Mouse (Mus musculus): Measurements from ENCODE around the gene Fbxo24. TPM values are rescaled to one million over a fixed set of nuclear protein-coding genes. Genes with fewer than 3 reads are reported as not detected.

Gene Fbxo24
- polyA plus RNA-seq, 1 experiment from 2014 or later = 0.12 TPM

DNA sequence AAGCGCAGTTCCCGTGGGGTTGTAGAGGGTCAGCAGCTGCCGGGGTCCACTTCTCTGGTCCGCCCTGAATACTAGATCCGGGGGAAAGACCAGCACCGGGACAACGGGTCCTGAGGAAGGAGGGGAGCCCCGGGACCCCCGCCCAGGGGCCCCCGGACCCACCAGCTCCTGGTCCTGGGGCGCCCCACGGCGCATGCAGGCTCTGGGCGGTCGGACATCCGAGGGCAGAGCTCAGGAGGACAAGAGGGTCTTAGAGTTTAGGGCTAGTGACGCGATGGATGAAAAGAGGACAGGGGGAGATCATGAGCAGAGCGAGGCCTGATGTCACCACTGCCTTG is 28.6 kb downstream of the Fbxo24 start:
- Histone ChIP-seq H3K4me1 (replicated peaks; ENCODE audit: control insufficient read depth, insufficient read depth, low read length) (peaks cover 12% of the 10 kb centered on the region), H3K27ac (peak overlapping the region; percentile 83; the same call in 1 of the 2 replicates), H3K4me2 (replicated peaks) (peak overlapping the region; percentile 83), H3K27me3 (ENCODE audit: control insufficient read depth, insufficient read depth, low read length) (no peaks in the 10 kb centered on the region), H3K4me3 (replicated peaks; ENCODE audit: low read length) (peak overlapping the region; percentile 61), H3K9ac (peak overlapping the region; percentile 82), H3K9me3 (ENCODE audit: control insufficient read depth, low read length) (no peaks in the 10 kb centered on the region), H3K36me3 (replicated peaks; ENCODE audit: control insufficient read depth, insufficient read depth) (peaks cover 12% of the 10 kb centered on the region; the same call in 1 of the 2 replicates)
- ATAC-seq (ENCODE audit: low FRiP score) = no peak; the same call in 1 of the 2 replicates
- 2% methylated on average over 19 of the region's 19 CpGs for WGBS
- DNase-seq (ENCODE audit: low spot score) = no peak

DNA sequence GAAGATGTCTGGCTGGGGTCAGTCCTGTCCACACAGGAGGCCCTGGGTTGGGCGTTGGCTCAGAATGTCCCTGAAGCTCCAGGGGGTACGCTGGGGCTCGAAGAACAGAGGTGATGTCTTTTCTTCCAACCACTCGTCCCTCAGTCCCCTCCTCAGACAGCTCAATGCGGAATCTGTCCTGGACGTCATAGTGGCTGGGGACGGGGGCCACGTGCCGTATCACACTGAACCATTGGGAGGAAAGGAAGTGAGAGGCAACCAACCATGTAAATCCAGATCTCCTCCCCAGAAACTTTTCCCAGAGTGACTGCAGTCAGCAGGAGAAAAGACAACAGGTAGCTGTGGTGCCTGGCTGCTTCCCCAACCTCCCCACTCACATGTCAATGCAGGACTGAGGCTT is 29.2 kb downstream of the Fbxo24 start:
- Histone ChIP-seq H3K9ac (peak overlapping the region; percentile 82), H3K27ac (no peak overlapping the region), H3K4me1 (replicated peaks; ENCODE audit: control insufficient read depth, insufficient read depth, low read length) (peaks cover 12% of the 10 kb centered on the region), H3K36me3 (replicated peaks; ENCODE audit: control insufficient read depth, insufficient read depth) (peaks cover 12% of the 10 kb centered on the region; the same call in 1 of the 2 replicates), H3K9me3 (ENCODE audit: control insufficient read depth, low read length) (no peaks in the 10 kb centered on the region), H3K4me2 (replicated peaks) (peak overlapping the region; percentile 83), H3K4me3 (replicated peaks; ENCODE audit: low read length) (peak overlapping the region; percentile 61), H3K27me3 (ENCODE audit: control insufficient read depth, insufficient read depth, low read length) (no peaks in the 10 kb centered on the region)
- 59% methylated on average over 9 of the region's 9 CpGs for WGBS
- no peak for DNase-seq (ENCODE audit: low spot score)
- ATAC-seq (ENCODE audit: low FRiP score) = no peak

DNA sequence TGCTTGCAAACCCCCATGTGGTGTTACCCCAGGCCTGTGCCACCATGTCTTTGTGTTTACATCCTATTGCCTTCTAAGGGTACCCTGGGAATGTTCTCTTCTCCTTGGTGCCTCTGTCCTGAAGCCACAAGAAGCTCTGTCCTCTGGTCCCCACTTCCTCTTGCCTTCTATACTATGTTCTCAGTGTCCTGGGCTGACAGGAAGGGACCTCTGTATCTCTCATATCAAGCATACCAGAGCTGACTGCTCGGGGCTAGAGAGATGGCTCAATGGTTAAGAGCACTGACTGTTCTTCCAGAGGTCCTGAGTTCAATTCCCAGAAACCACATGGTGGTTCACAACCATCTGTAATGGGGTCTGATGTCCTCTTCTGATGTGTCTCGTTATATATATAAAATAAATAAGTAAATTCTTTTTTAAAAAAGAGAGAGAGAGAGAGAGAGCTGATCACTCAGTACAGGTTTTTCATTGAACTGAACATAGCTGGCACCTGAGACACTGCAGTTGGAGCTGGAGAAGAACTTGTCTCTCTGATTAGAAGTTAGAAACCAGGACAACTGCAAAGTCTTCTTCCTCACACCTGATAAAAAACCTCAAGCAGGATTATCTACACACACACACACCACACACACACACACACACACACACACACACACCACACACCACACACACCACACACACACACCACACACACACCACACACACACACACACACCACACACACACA is 30.5 kb downstream of the Fbxo24 start:
- DNase-seq (ENCODE audit: low spot score) = no peak
- H3K4me2 ChIP-seq (replicated peaks) = no peak overlapping the region
- WGBS = 91% methylated on average over 2 of the region's 2 CpGs
- no peak for ATAC-seq (ENCODE audit: low FRiP score)
- no peak overlapping the region for H3K4me3 ChIP-seq (replicated peaks; ENCODE audit: low read length)
- H3K9ac ChIP-seq = no peak overlapping the region
- peaks cover 12% of the 10 kb centered on the region for H3K4me1 ChIP-seq (replicated peaks; ENCODE audit: control insufficient read depth, insufficient read depth, low read length)
- no peak overlapping the region for H3K27ac ChIP-seq
- H3K27me3 ChIP-seq (ENCODE audit: control insufficient read depth, insufficient read depth, low read length) = no peaks in the 10 kb centered on the region
- H3K9me3 ChIP-seq (ENCODE audit: control insufficient read depth, low read length) = no peaks in the 10 kb centered on the region
- peaks cover 12% of the 10 kb centered on the region; the same call in 1 of the 2 replicates for H3K36me3 ChIP-seq (replicated peaks; ENCODE audit: control insufficient read depth, insufficient read depth)

DNA sequence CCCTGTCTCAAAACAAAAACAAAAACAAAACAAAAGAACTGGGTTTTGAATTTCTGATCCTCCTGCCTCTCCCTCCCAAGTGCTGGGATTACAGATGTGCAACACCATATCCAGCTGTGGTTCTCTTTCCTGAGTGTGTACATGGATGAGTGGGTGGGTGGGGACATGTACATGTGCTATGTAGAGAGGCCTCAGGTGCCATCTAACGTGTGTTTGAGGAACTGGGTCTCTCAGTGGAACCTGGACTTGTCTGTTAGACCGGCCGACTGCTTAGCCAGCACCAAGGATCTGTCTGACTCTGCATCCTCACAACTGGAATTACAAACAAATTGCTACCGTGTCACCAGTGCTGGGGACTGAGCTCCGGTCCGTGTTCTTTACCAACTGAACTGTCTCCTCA is 31.2 kb downstream of the Fbxo24 start:
- no peak for ATAC-seq (ENCODE audit: low FRiP score)
- Histone ChIP-seq H3K27me3 (ENCODE audit: control insufficient read depth, insufficient read depth, low read length) (no peaks in the 10 kb centered on the region), H3K27ac (no peak overlapping the region), H3K9me3 (ENCODE audit: control insufficient read depth, low read length) (no peaks in the 10 kb centered on the region), H3K36me3 (replicated peaks; ENCODE audit: control insufficient read depth, insufficient read depth) (peaks cover 12% of the 10 kb centered on the region; the same call in 1 of the 2 replicates), H3K9ac (no peak overlapping the region), H3K4me3 (replicated peaks; ENCODE audit: low read length) (no peak overlapping the region), H3K4me2 (replicated peaks) (no peak overlapping the region), H3K4me1 (replicated peaks; ENCODE audit: control insufficient read depth, insufficient read depth, low read length) (peaks cover 12% of the 10 kb centered on the region)
- no peak for DNase-seq (ENCODE audit: low spot score)
- WGBS = 96% methylated on average over 6 of the region's 6 CpGs

DNA sequence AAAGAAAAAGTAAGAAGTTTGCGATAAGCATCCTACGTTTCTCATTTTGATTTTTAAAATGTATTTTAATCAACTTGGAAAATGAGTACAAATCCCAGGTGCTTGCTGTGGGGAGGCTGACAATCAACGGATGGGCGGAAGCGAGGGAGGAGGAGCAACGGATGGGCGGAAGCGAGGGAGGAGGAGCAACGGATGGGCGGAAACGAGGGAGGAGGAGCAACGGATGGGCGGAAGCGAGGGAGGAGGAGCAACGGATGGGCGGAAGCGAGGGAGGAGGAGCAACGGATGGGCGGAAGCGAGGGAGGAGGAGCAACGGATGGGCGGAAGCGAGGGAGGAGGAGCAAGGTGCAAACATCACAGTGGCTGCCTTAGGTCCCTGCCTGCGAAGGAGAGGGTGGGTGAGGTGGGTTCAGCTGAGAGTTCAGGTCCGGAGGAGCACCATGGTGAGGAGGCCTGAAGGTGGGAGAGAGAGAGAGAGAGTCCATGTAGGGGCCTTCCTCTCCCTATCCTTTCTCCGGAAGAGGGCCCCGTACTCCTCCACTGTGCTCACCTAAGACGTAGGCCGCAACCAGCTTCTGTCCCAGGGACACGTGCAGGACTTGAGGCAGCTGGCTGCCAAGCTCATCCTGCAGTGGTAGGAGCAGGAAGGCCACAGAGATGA is 32.1 kb downstream of the Fbxo24 start:
- H3K9me3 ChIP-seq (ENCODE audit: control insufficient read depth, low read length) = no peaks in the 10 kb centered on the region
- 38% methylated on average over 25 of the region's 30 CpGs for WGBS
- peaks cover 12% of the 10 kb centered on the region; the same call in 1 of the 2 replicates for H3K36me3 ChIP-seq (replicated peaks; ENCODE audit: control insufficient read depth, insufficient read depth)
- H3K4me3 ChIP-seq (replicated peaks; ENCODE audit: low read length) = no peak overlapping the region; the same call in 1 of the 2 replicates
- DNase-seq (ENCODE audit: low spot score) (no peak), ATAC-seq (ENCODE audit: low FRiP score) (no peak)
- peak overlapping the region; percentile 38 for H3K4me2 ChIP-seq (replicated peaks)
- H3K27me3 ChIP-seq (ENCODE audit: control insufficient read depth, insufficient read depth, low read length) = no peaks in the 10 kb centered on the region
- H3K9ac ChIP-seq = no peak overlapping the region
- no peak overlapping the region for H3K27ac ChIP-seq
- H3K4me1 ChIP-seq (replicated peaks; ENCODE audit: control insufficient read depth, insufficient read depth, low read length) = peaks cover 12% of the 10 kb centered on the region

DNA sequence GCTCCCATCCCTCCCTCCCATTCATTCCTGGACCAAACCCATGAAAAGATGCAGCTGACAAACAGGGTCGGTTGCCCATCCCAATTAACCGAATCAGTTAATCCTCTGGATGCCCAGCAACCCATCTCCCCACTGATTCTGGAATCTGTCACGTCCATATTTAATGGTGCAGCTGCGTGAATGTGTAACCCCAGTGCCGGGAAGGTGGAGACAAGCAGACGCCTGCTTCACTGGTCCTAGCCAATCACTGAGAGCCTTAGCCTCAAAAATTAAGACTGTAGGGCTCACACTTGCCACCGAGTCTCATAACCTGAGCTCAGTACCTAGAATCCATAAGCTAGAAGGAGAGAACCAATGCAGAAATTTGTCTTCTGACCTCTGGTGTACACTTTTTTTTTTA is 32.9 kb downstream of the Fbxo24 start:
- 79% methylated on average over 7 of the region's 7 CpGs for WGBS
- peaks cover 12% of the 10 kb centered on the region; the same call in 1 of the 2 replicates for H3K36me3 ChIP-seq (replicated peaks; ENCODE audit: control insufficient read depth, insufficient read depth)
- no peak overlapping the region for H3K9ac ChIP-seq
- no peak overlapping the region for H3K27ac ChIP-seq
- no peaks in the 10 kb centered on the region for H3K27me3 ChIP-seq (ENCODE audit: control insufficient read depth, insufficient read depth, low read length)
- DNase-seq (ENCODE audit: low spot score) (no peak), ATAC-seq (ENCODE audit: low FRiP score) (no peak)
- H3K4me1 ChIP-seq (replicated peaks; ENCODE audit: control insufficient read depth, insufficient read depth, low read length) = peaks cover 12% of the 10 kb centered on the region
- H3K9me3 ChIP-seq (ENCODE audit: control insufficient read depth, low read length) = no peaks in the 10 kb centered on the region
- H3K4me3 ChIP-seq (replicated peaks; ENCODE audit: low read length) = no peak overlapping the region
- no peak overlapping the region for H3K4me2 ChIP-seq (replicated peaks)

DNA sequence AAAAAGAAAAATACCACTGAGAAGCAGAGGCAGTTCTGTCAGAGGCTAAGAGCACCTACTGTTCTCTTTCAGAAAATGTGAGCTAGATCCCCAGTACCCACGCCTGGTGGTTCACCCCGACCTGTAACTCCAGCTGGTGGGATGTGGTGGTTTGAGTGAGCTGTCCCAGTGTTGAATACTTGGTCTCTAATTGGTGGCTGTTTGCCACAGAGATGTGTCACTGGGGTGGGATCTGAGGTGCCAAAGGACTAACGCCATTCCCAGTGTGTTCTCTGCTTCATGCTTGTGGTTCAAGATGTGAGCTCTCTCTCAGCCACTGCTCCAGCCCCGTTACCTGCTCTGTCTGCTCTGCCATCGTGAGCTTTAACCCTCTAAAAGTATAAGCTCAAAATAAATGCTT is 38.3 kb downstream of the Fbxo24 start:
- H3K9me3 ChIP-seq (ENCODE audit: control insufficient read depth, low read length) = no peaks in the 10 kb centered on the region
- H3K4me2 ChIP-seq (replicated peaks) = no peak overlapping the region
- no peaks in the 10 kb centered on the region for H3K27me3 ChIP-seq (ENCODE audit: control insufficient read depth, insufficient read depth, low read length)
- no peak for DNase-seq (ENCODE audit: low spot score)
- H3K4me3 ChIP-seq (replicated peaks; ENCODE audit: low read length) = no peak overlapping the region
- 84% methylated on average over 5 of the region's 5 CpGs for WGBS
- H3K4me1 ChIP-seq (replicated peaks; ENCODE audit: control insufficient read depth, insufficient read depth, low read length) = no peaks in the 10 kb centered on the region
- no peak for ATAC-seq (ENCODE audit: low FRiP score)
- no peaks in the 10 kb centered on the region for H3K36me3 ChIP-seq (replicated peaks; ENCODE audit: control insufficient read depth, insufficient read depth)
- H3K9ac ChIP-seq = no peak overlapping the region
- no peak overlapping the region for H3K27ac ChIP-seq

DNA sequence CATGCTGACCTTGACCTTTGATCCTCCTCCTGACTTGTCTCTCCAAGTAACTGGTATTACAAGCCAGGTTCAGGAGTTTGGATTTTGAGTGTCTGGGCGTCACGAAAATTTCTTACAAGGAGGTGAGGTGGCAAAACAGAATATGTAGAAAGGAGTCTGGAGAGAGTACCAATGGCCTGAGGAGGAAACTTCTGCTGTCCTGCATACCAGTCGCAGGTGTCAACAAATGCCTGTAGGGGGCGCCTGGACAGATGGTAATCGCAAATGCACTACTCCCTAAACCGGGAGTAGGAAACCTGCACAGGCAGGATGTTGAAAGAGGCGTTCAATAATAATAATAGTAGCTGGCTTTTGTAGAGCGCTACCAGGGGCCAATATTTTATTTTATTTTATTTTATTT is 43.8 kb downstream of the Fbxo24 start:
- peak; percentile 66 for DNase-seq (ENCODE audit: low spot score)
- H3K4me3 ChIP-seq (replicated peaks; ENCODE audit: low read length) = no peak overlapping the region
- no peak overlapping the region for H3K4me2 ChIP-seq (replicated peaks)
- H3K9ac ChIP-seq = no peak overlapping the region
- no peak for ATAC-seq (ENCODE audit: low FRiP score)
- peaks cover 11% of the 10 kb centered on the region for H3K4me1 ChIP-seq (replicated peaks; ENCODE audit: control insufficient read depth, insufficient read depth, low read length)
- H3K9me3 ChIP-seq (ENCODE audit: control insufficient read depth, low read length) = no peaks in the 10 kb centered on the region
- 38% methylated on average over 8 of the region's 8 CpGs for WGBS
- H3K27ac ChIP-seq = no peak overlapping the region
- no peaks in the 10 kb centered on the region for H3K36me3 ChIP-seq (replicated peaks; ENCODE audit: control insufficient read depth, insufficient read depth)
- H3K27me3 ChIP-seq (ENCODE audit: control insufficient read depth, insufficient read depth, low read length) = no peaks in the 10 kb centered on the region

DNA sequence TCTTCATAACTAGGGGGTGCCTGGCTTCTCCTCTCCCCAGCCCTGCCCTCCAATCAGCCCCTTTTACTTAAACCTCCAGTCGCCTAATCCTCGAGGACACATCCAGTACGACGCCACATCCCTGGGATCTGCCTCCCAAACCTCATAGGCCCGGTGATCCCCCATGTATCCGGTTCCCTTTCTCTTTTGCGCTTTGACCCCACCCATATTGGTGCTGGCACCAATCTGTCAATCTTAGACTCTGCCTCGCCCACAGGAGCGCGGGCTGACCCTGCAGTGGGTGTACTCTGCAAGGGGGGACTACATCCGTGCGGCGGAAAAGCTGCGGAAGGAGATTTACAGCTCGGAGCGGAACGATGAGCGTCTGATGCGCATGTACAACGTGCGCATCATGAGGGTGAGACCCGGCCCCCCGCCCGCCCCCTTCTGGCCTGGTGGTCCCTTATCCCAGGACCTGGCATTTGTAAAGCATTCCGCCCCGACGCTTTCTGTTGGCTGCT is 45.1 kb downstream of the Fbxo24 start:
- Histone ChIP-seq H3K27ac (peak overlapping the region; percentile 74), H3K4me3 (replicated peaks; ENCODE audit: low read length) (peak overlapping the region; percentile 33), H3K36me3 (replicated peaks; ENCODE audit: control insufficient read depth, insufficient read depth) (no peaks in the 10 kb centered on the region), H3K9me3 (ENCODE audit: control insufficient read depth, low read length) (no peaks in the 10 kb centered on the region), H3K27me3 (ENCODE audit: control insufficient read depth, insufficient read depth, low read length) (no peaks in the 10 kb centered on the region), H3K9ac (peak overlapping the region; percentile 53), H3K4me1 (replicated peaks; ENCODE audit: control insufficient read depth, insufficient read depth, low read length) (peaks cover 11% of the 10 kb centered on the region), H3K4me2 (replicated peaks) (peak overlapping the region; percentile 68)
- 15% methylated on average over 27 of the region's 27 CpGs for WGBS
- peak; percentile 87 for ATAC-seq (ENCODE audit: low FRiP score)
- DNase-seq (ENCODE audit: low spot score) = peak; percentile 81
